Mouse (Mus musculus) olfactory bulb, adult 2 months (tissue): Measurements from ENCODE around the gene Ifnz. TPM values are rescaled to one million over a fixed set of nuclear protein-coding genes. Genes with fewer than 3 reads are reported as not detected.
A peak's percentile ranks its signal among the peaks of the same experiment; 100 is the strongest.
"Not testable (repeated sequence)": the region's sequence is repeated elsewhere in the genome, so short reads cannot be mapped to it uniquely, and the experiment has no call there.

Experiments used
- H3K27ac ChIP-seq: fragments of 200-500 bp; 2 replicates; pipeline ENCODE4 v1.5.1; 2012; ENCODE audit warnings: low read depth, low read length; ENCODE audit not compliant: insufficient read depth
- H3K4me1 ChIP-seq: fragments of 200-500 bp; 2 replicates; pipeline ENCODE4 v1.6.1; 2012; ENCODE audit warnings: low read length; ENCODE audit not compliant: control insufficient read depth, insufficient read depth
- H3K4me3 ChIP-seq: fragments of 200-500 bp; 2 replicates; pipeline ENCODE4 v1.5.1; 2012; ENCODE audit warnings: mild to moderate bottlenecking, low read depth, low read length, moderate library complexity; ENCODE audit not compliant: insufficient read depth
- CTCF ChIP-seq: fragments of 200-500 bp; IDR thresholded peaks from 2 replicates; pipeline ENCODE4 v1.5.1; 2012; ENCODE audit warnings: low read depth, mild to moderate bottlenecking, low read length, moderate library complexity; ENCODE audit not compliant: insufficient read depth
- WGBS: fragments of 180-500 bp; shearing (Covaris S2); methylation state at CpG from one replicate; pipeline ENCODE4 v1.1.7; 2018; 5-methylcytosine and 5-hydroxymethylcytosine counted together
- polyA plus RNA-seq: library from polyadenylated mRNA; stranded (reverse); fragments of >200 nt; gene quantifications from 2 replicates; pipeline ENCODE4 v1.2.4, GENCODE M21; 2012; ENCODE audit warnings: low replicate concordance; ENCODE audit not compliant: missing spikeins, insufficient read depth, insufficient read length

Gene Ifnz
- polyA plus RNA-seq, 1 experiment, result not detected

DNA sequence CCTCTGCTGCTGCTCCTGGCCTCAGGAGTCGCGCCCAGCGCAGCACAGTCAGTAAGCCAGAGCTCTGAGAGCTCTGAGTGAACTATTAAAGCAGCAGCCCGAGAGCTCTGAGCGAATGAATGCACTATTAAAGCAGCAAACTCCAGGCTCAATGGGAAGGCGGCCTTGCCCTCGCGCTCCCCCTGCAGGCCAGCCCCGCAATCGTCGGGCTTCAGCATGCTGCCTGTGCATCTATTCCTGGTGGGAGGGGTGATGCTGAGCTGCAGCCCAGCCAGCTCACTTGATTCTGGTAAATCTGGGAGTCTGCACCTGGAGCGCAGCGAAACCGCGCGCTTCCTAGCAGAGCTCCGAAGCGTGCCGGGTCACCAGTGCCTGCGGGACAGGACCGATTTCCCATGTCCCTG, 24.3 kb upstream of the Ifnz start:
- peak overlapping the region; percentile 43 for H3K4me3 ChIP-seq
- H3K27ac ChIP-seq, H3K4me1 ChIP-seq: not testable (repeated sequence)
- TF ChIP-seq CTCF, result peak; percentile 55
- WGBS, result under 1% methylated on average over 19 of the region's 21 CpGs

DNA sequence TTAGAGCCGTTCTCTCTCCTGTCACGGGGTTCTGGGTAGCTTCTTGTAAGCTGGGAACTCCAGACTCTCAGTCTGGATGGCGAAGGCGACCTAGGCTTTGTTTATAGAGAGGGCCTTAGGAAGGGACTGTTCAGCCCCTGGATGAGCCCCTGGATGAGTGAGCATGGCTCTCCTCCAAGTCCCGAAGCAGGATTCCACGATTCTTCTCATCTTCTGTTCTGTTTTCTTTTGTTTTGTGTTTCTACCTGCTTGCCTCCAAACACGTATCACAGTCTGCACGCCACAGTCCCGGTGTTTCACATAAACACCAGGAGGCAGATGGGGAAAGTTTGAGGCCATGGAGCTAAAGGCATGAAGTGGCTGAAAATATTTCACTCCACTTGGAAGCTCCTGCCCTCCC, 23.2 kb upstream of the Ifnz start:
- H3K4me3 ChIP-seq, H3K27ac ChIP-seq, H3K4me1 ChIP-seq: not testable (repeated sequence)
- 88% methylated on average over 9 of the region's 9 CpGs for WGBS

- not testable (repeated sequence) for H3K27ac ChIP-seq, H3K4me1 ChIP-seq
- 28% methylated on average over 10 of the region's 14 CpGs for WGBS
- H3K4me3 ChIP-seq, result peak within 1 kb of the TSS; percentile 40
Observed at GRCm38 (mm10) chr4:88759610-88760268, 22.2 kb upstream of the Ifnz start, which contains the start of gene Gm13283. Gene Gm13283, plus strand, starts transcription at chr4:88760119.

DNA sequence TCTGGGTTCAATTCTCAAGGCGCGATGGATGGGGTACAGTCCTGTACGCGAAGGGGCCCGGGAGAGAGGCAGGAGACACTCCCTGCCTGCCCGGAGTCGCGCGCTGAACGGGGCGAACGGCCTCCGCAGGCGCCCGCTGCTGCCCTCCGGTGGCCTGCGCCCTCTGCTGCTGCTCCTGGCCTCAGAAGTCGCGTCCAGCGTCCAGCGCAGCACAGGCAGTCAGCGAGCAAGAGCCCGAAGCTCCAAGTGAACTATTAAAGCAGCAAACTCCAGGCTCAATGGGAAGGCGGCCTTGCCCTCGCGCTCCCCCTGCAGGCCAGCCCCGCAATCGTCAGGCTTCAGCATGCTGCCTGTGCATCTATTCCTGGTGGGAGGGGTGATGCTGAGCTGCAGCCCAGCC, 21.5 kb upstream of the Ifnz start:
- H3K4me1 ChIP-seq, H3K27ac ChIP-seq: not testable (repeated sequence)
- peak overlapping the region; percentile 40 for H3K4me3 ChIP-seq
- WGBS, result under 1% methylated on average over 23 of the region's 28 CpGs

DNA sequence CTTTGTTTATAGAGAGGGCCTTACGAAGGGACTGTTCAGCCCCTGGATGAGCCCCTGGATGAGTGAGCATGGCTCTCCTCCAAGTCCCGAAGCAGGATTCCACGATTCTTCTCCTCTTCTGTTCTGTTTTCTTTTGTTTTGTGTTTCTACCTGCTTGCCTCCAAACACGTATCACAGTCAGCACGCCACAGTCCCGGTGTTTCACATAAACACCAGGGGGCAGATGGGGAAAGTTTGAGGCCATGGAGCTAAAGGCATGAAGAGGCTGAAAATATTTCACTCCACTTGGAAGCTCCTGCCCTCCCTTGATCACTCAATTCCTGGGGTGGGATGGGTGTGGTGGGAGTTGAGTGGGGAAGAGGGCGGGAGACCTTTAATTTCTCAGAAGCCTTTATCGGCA, 20.2 kb upstream of the Ifnz start:
- 84% methylated on average over 6 of the region's 8 CpGs for WGBS
- not testable (repeated sequence) for H3K4me1 ChIP-seq, H3K27ac ChIP-seq, H3K4me3 ChIP-seq

DNA sequence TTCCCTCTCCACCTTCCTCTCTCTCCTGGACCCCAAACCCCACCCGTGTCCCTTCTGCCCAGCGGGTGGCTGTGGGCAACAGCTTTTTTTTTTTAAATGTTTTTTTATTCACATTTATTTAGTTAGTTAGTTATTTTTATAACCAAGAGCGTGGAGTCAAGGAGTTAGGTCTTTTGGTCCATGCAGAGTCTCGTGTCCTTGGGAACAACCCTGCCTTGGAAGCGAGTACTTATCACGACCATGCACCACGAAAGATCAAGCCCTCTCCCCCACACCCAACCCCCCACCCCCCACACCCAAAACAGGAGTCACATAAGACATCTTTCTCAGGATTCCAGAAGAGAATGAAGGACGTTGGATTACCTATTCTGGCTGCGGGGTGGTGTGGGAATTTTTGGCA, 19.6 kb upstream of the Ifnz start:
- H3K27ac ChIP-seq, H3K4me1 ChIP-seq, H3K4me3 ChIP-seq: not testable (repeated sequence)
- 72% methylated on average over 9 of the region's 9 CpGs for WGBS

DNA sequence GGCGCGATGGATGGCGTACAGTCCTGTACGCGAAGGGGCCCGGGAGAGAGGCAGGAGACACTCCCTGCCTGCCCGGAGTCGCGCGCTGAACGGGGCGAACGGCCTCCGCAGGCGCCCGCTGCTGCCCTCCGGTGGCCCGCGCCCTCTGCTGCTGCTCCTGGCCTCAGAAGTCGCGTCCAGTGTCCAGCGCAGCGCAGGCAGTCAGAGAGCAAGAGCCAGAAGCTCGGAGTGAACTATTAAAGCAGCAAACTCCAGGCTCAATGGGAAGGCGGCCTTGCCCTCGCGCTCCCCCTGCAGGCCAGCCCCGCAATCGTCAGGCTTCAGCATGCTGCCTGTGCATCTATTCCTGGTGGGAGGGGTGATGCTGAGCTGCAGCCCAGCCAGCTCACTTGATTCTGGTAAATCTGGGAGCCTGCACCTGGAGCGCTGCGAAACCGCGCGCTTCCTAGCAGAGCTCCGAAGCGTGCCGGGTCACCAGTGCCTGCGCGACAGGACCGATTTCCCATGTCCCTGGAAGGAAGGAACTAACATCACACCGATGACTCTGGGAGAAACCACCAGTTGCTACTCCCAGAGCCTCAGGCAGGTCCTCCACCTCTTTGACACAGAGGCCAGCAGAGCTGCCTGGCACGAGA, 18.4 kb upstream of the Ifnz start:
- WGBS, result 3% methylated on average over 42 of the region's 42 CpGs
- H3K4me3 ChIP-seq, result peak overlapping the region; percentile 44
- H3K4me1 ChIP-seq, H3K27ac ChIP-seq: not testable (repeated sequence)

- not testable (repeated sequence) for H3K4me1 ChIP-seq, H3K4me3 ChIP-seq, H3K27ac ChIP-seq
- WGBS, result no CpG with 5 or more reads among the region's 32 CpGs
Observed at GRCm38 (mm10) chr4:88773534-88773933, 8.4 kb upstream of the Ifnz start, which contains the start of gene Gm13290. Gene Gm13290, plus strand, starts transcription at chr4:88773834.

DNA sequence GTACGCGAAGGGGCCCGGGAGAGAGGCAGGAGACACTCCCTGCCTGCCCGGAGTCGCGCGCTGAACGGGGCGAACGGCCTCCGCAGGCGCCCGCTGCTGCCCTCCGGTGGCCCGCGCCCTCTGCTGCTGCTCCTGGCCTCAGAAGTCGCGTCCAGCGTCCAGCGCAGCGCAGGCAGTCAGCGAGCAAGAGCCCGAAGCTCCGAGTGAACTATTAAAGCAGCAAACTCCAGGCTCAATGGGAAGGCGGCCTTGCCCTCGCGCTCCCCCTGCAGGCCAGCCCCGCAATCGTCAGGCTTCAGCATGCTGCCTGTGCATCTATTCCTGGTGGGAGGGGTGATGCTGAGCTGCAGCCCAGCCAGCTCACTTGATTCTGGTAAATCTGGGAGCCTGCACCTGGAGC, 5.3 kb upstream of the Ifnz start, which contains the start of gene Gm13289:
TSS of gene Gm13289 (plus strand) at position 301 of the 400 bp plus-strand sequence.
- H3K27ac ChIP-seq, H3K4me1 ChIP-seq, H3K4me3 ChIP-seq: not testable (repeated sequence)
- no CpG with 5 or more reads among the region's 29 CpGs for WGBS

- WGBS, result no CpG with 5 or more reads among the region's 29 CpGs
- H3K4me3 ChIP-seq, H3K27ac ChIP-seq, H3K4me1 ChIP-seq: not testable (repeated sequence)
Observed at GRCm38 (mm10) chr4:88779550-88779949, 2.4 kb upstream of the Ifnz start, which contains the start of gene Gm13272. Gene Gm13272, plus strand, starts transcription at chr4:88779850.

GRCm38 (mm10) chr4:88780320-88780719, 1.6 kb upstream of the Ifnz start:
- H3K4me1 ChIP-seq, H3K27ac ChIP-seq: not testable (repeated sequence)
- WGBS, result 59% methylated on average over 16 of the region's 18 CpGs

DNA sequence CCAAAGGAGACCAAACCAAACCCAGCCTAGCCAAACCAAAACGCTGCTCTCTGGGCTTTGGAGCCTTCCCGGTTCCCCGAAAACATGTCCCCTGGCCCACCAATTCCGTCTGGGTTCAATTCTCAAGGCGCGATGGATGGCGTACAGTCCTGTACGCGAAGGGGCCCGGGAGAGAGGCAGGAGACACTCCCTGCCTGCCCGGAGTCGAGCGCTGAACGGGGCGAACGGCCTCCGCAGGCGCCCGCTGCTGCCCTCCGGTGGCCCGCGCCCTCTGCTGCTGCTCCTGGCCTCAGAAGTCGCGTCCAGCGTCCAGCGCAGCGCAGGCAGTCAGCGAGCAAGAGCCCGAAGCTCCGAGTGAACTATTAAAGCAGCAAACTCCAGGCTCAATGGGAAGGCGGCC, 404 bp downstream of the Ifnz start:
- H3K4me3 ChIP-seq, result peak overlapping the region; percentile 29; the same call in 1 of the 2 replicates
- H3K27ac ChIP-seq, H3K4me1 ChIP-seq: not testable (repeated sequence)
- whole genome bisulfite sequencing, result 0% methylated on average over 11 of the region's 31 CpGs

More at GRCm38 (mm10) chr4:88780320-88780719, 1.6 kb upstream of the Ifnz start:
- not testable (repeated sequence) for H3K4me3 ChIP-seq

DNA sequence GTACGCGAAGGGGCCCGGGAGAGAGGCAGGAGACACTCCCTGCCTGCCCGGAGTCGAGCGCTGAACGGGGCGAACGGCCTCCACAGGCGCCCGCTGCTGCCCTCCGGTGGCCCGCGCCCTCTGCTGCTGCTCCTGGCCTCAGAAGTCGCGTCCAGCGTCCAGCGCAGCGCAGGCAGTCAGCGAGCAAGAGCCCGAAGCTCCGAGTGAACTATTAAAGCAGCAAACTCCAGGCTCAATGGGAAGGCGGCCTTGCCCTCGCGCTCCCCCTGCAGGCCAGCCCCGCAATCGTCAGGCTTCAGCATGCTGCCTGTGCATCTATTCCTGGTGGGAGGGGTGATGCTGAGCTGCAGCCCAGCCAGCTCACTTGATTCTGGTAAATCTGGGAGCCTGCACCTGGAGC, 3.5 kb downstream of the Ifnz start, which contains the start of gene Gm13276:
TSS of gene Gm13276 (plus strand) at position 301 of the 400 bp plus-strand sequence.
- H3K4me1 ChIP-seq, H3K27ac ChIP-seq, H3K4me3 ChIP-seq: not testable (repeated sequence)
- no CpG with 5 or more reads among the region's 27 CpGs for WGBS

- not testable (repeated sequence) for H3K27ac ChIP-seq, H3K4me1 ChIP-seq, H3K4me3 ChIP-seq
- WGBS, result 0% methylated on average over 3 of the region's 28 CpGs
Observed at GRCm38 (mm10) chr4:88788402-88788801, 6.5 kb downstream of the Ifnz start, which contains the start of gene Gm13277. Gene Gm13277, plus strand, starts transcription at chr4:88788632.
